Mouse (Mus musculus) brown adipose tissue, adult 24 weeks (tissue): Measurements from ENCODE around the gene Acat3. TPM values are rescaled to one million over a fixed set of nuclear protein-coding genes. Genes with fewer than 3 reads are reported as not detected.
A peak's percentile ranks its signal among the peaks of the same experiment; 100 is the strongest.
"Not testable (repeated sequence)": the region's sequence is repeated elsewhere in the genome, so short reads cannot be mapped to it uniquely, and the experiment has no call there.

Experiments
- H3K27ac ChIP-seq: fragments of 200-500 bp; replicated peaks from 2 replicates; pipeline ENCODE4 v1.5.1; 2012; ENCODE audit warnings: low read depth, mild to moderate bottlenecking, low read length
- H3K4me1 ChIP-seq: fragments of 200-500 bp; 2 replicates; pipeline ENCODE4 v1.6.1; 2012; ENCODE audit warnings: low read length, mixed read lengths; ENCODE audit not compliant: control insufficient read depth, insufficient read depth, insufficient read length
- H3K4me3 ChIP-seq: fragments of 200-500 bp; 2 replicates; pipeline ENCODE4 v1.5.1; 2012; ENCODE audit warnings: low read depth, mild to moderate bottlenecking, low read length, moderate library complexity; ENCODE audit not compliant: insufficient read depth
- polyA plus RNA-seq: library from polyadenylated mRNA; stranded (reverse); fragments of >200 nt; gene quantifications from 2 replicates; pipeline ENCODE4 v1.2.4, GENCODE M21; 2012; ENCODE audit not compliant: missing spikeins, insufficient read depth, insufficient read length

The Acat3 gene
- 1.9 TPM in 1 of 2 replicates, not detected in the other for polyA plus RNA-seq

DNA sequence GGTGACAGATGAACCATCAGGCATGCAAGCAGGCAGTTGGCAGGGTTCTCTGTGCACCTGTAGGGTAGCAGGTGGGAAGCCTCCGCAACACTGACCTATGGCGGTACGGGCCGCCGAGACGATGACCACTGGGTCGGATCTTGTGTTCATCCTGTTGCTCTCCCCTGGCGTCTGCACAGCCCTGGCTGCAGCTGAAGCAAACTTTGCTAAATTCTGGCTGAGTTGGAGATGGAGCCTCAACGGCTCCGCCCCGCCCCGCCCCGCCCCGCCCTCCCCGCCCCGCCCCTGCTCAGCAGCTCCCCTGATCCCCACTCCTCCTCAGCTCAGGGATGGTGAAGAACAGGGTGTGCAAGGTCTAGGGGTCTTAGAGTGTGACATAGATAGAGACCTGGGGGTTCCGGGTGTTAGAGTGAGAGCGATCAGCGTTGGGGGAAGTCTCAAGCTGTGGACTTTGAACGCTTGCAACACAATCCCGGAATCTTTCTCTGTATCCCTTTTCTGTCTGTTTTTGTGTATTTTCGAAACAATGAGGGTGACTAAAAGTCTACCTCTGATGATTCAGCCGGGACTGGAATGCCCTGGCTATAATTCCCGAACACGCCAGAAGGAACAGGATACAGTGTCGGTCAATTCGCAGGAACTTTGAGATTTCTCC lies at the start of gene Acat3:
Gene Acat3, minus strand, starts transcription at position 450 of the 655 bp plus-strand sequence.
- H3K4me1 ChIP-seq, result no peaks in the 10 kb centered on the region
- H3K4me3 ChIP-seq, result peak within 1 kb of the TSS; percentile 54
- H3K27ac ChIP-seq, result no peak within 1 kb of the TSS

DNA sequence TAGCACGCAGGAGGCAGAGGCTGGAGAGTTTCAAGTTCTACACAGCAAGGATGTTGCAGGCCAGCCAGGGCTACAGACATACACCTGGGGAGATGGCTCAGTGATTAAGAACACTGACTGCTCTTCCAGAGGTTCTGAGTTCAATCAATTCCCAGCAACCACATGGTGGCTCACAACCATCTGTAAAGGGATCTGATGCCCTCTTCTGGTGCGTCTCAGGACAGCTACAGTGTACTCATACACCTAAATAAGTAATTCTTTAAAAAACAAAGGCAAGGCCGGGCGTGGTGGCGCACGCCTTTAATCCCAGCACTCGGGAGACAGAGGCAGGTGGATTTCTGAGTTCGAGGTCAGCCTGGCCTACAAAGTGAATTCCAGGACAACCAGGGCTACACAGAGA lies 47.7 kb upstream of the Acat3 start:
- not testable (repeated sequence) for H3K27ac ChIP-seq, H3K4me1 ChIP-seq, H3K4me3 ChIP-seq

DNA sequence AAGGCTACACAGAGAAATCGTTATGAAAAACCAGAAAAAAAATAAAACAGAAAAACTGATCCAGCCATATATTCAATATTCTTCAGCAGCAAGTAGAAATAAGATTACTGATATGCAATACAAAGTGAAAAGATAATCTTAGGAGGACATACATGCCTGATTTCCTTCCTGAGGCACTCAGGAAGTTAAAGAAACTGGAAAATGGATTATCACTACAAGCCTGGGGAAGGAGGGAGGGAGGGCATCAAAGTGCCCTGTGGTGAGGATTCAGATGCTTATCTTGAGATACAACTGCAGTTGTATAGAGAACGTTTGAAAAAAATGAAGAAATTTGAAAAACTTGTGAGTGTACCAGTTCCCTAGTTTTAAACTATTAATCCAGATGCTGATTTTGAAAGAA lies 43.6 kb upstream of the Acat3 start:
- Histone ChIP-seq H3K27ac (no peak overlapping the region), H3K4me1 (peaks cover 3% of the 10 kb centered on the region), H3K4me3 (no peak overlapping the region)

DNA sequence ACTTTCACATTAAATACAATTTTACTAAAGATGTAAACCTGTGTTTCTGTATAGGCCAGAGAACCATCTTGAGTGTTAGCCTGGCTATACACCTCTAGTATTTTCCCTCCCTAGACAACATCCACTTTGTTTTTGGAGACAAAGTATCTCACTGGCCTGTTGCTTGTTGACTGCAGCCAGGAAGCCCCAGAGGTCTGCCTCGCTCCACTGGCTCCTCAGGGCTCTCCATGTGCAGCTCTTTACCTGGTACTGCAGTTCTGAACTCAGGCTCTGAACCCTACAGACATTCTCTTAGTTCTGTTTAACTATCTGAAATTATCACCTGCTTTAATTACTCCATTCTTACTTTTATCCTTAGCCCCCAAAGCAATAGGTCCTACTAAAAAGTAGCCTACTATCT lies 38.1 kb upstream of the Acat3 start:
- Histone ChIP-seq H3K4me3 (no peak overlapping the region), H3K4me1 (no peaks in the 10 kb centered on the region), H3K27ac (no peak overlapping the region)

DNA sequence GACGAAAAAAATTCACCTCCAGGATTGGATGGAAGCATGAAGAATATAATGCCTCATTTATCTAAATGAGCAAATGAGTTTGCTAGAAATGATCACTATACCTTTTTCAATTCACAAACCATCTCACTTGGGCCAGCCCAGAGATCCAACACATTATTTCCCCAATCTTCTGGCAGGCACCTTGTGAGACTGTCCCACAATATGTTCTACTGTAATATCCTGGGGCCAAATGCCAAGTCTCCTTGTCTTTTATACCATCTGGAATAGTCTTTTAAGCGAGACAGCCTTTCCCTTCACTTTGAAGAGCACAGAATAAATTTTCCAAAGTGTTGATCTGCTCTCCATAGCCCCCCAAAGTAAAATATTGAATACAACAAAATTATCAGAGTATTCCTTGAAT lies 33.5 kb upstream of the Acat3 start:
- no peaks in the 10 kb centered on the region for H3K4me1 ChIP-seq
- H3K4me3 ChIP-seq, result no peak overlapping the region
- H3K27ac ChIP-seq, result no peak overlapping the region

DNA sequence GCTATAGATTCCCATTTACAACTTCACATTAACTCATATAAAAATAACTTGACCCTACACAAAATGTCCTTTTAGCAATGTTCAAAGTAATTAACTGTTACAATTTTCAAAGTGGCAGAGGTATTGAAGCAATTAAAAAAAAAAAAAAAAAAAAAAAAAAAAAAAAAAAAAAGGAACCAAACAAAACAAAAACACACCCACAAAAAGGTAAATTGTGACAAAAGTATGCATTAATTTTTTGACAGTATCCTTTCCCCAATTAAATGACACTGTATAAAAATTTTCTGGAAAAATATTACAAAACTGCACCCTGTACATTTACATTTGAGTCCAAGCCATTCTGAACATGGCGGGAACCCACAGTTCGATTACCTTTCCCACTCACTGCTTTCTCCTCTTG lies 26.8 kb upstream of the Acat3 start:
- no peak overlapping the region for H3K4me3 ChIP-seq
- H3K27ac ChIP-seq, result no peak overlapping the region
- H3K4me1 ChIP-seq, result no peaks in the 10 kb centered on the region

DNA sequence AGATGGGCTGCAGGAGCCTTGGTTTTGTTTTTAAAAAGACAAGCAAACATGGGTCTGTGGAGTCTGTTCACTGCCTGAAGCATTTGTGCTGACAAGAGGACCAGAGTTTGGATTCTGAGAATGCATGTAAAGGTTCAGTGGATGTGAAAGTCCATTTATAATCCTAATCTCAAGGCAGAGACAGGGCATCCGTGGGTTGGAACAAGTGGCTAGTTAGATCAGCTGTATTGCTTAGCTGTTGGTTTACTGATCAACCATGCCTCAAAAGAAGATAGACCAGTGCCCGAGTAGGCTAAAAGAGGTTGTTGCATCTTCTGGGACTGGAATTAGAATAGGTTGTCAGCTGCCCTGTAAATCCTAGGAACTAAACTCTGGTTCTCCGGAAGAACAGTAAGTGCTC lies 23.1 kb upstream of the Acat3 start:
- Histone ChIP-seq H3K4me1 (peaks cover 4% of the 10 kb centered on the region; the same call in 1 of the 2 replicates), H3K27ac (no peak overlapping the region), H3K4me3 (no peak overlapping the region)

DNA sequence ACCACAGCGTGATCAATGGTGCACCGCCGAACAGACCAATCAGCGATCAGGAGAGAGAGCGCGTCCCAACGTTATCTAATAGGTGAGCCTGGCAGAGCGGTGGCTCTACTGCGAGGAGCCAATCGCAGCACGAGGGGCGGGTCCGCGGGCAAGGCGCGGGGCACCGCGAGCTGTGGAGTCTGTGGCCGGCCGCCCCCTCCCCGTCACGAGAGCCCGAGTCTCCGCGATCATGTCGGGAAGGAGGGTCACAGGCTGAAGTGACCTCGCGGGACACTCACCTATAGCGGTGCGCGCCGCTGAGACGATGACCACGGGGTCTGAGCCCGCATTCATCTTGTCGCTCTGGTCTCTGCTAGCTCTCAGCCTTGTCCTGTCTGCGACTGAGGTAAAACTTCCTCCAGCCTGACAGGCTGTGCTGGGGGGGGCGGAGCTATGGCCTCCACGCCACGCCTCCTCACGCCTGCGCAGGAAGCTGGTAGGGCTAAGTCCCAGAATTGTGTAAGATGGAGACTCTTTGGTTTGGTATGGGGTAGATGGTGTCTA lies 20.0 kb upstream of the Acat3 start, which contains the start of gene Acat2:
Gene Acat2, minus strand, starts transcription at position 417 of the 543 bp plus-strand sequence.
- peaks cover 4% of the 10 kb centered on the region; the same call in 1 of the 2 replicates for H3K4me1 ChIP-seq
- peak within 1 kb of the TSS; percentile 87 for H3K4me3 ChIP-seq
- H3K27ac ChIP-seq, result peak within 1 kb of the TSS; percentile 41

DNA sequence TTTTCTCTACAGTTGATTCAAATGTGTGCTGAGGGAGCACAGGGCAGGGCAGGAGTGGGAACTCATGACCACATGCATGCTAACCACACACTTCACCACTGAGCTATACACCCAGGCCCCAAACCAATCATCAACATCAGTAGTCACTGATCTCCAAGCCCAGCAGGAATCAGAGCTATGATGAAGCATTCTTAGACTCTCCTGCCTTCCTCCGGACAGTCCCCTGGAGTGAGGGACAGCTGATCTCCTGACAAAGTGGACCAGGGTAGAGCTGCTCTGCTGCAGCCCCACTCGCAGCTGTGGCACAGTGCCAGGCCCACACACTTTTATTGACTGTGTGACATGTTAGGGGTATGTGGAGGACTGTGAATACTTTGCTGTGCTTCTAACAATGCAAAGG lies 19.0 kb upstream of the Acat3 start:
- H3K4me1 ChIP-seq, H3K27ac ChIP-seq, H3K4me3 ChIP-seq: not testable (repeated sequence)

DNA sequence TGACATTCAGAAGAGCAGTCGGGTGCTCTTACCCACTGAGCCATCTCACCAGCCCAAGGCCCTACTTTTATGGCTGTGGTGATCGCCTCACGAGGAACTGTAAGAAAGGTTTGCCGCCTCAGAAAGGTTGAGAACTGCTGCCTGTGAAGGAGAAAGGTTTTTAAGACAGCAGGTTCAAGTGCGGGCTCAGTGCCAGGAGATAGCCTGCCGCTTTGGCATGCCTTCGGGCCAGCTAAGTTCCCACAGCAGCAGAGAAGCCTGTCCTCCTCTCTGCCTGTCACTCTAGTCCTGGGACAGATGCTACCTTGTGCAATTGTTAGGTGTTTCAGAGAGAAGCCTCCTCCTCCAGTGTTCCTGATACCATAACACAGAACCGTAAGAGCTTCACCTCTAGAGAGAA lies 16.3 kb upstream of the Acat3 start:
- Histone ChIP-seq H3K4me3 (no peak overlapping the region), H3K27ac (peak overlapping the region; percentile 80), H3K4me1 (peaks cover 4% of the 10 kb centered on the region; the same call in 1 of the 2 replicates)

DNA sequence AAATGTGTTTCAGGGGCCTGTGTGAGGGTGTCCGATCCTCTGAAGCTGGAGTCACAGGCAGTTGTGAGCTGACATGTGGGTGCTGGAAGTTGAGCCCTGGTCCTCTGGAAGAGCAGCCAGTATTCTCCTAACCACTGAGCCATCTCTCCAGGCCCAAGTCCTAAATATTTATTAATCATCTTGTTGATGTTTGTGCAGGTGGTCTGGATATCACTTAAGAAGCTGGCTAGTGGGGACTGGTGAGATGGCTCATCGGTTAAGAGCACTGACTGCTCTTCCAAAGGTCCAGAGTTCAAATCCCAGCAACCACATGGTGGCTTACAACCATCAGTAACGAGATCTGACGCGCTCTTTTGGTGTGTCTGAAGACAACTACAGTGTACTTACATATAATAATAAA lies 9.3 kb upstream of the Acat3 start:
- no peak overlapping the region for H3K27ac ChIP-seq
- no peak overlapping the region for H3K4me3 ChIP-seq
- H3K4me1 ChIP-seq, result no peaks in the 10 kb centered on the region

DNA sequence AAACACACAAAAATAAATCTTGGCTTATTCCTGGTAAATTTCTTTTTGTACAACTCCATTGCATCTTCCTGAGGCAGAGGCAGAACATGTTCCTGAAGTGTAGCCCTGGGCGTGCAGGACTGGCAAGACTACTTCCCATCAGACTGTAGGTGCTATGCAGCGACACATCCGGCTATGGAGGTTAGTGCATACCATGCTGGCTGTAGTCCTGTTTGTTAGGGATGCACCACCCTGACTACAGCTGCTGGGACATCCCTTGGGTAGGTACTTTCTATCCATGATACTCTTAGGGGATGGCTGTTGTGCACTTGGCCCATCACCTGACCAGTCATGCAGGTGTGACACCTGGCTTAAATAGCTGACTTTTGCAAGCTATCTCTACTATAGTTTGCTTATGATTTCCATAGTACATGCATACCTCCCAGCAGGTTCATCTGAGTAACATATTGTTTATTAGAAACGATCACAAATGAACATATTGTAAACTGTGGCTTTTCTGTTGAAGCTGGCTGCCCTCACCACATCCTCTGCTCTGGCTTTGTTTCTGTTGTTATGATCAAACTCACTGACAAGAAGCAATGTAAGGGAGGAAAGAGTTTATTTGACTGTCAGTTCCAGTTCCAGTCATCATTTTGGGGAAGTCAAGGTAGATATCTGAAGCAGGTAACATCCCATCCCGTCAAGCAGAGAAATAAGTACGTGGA lies 2.2 kb upstream of the Acat3 start:
- no peaks in the 10 kb centered on the region for H3K4me1 ChIP-seq
- no peak overlapping the region for H3K4me3 ChIP-seq
- no peak overlapping the region for H3K27ac ChIP-seq

DNA sequence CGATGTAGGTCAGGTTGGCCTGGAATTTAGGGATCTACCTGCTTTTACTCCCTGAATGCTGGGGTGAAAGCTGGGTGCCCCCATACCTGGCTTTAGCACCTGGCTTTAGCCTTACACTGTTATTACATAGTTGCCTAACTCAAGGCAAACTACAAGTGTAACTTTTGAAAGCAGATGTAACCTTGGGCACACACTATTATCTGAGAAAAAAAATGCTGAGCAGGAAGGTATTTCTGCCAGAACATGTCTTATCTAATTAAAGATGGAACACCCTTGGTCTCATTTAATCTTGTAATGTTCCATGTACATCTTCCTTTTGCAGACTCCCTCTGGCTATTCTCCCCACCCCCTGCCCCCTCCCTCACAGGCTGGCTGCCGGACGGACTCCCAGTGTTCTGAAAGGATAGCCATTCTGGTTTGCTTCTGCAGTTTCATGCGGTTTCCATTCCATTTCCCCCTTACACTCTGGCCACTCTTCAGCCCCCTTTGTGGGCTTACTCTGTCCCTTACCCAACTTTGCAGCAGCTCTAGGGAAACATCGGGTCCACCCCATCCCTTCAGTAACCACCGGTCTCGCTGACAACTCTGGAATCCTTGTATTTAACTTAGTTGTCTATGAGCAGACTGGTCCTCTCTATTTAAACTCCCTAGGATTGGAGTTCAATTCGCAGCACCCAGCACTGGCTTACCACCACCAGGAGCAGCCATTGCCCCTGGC lies 1.3 kb upstream of the Acat3 start:
- no peak overlapping the region for H3K4me3 ChIP-seq
- H3K4me1 ChIP-seq, result no peaks in the 10 kb centered on the region
- no peak overlapping the region for H3K27ac ChIP-seq

DNA sequence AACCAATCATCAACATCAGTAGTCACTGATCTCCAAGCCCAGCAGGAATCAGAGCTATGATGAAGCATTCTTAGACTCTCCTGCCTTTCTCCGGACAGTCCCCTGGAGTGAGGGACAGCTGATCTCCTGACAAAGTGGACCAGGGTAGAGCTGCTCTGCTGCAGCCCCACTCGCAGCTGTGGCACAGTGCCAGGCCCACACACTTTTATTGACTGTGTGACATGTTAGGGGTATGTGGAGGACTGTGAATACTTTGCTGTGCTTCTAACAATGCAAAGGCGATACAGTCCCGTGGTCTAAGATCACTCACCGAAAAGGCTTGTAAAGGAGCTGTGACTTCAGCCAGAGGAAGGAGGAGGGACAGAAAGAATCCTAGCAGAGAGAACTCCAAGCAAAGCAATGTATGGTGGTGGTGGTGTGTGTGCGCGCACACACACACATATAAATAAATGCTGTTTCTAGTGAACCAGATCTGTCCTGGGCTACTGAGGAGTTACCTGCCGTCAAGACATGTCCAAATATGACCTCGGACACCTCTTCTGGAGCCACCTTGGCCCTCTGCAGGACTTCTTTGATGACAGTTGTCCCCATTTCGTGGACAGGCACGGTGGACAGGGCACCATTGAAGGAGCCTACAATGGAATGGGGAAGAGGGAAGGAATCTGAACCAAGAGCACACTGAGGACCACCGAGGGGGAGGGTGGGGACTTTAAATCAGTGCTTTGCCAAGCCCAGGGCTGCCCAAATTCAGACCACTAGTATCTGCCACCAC lies 837 bp downstream of the Acat3 start:
- H3K27ac ChIP-seq, H3K4me1 ChIP-seq: not testable (repeated sequence)
- H3K4me3 ChIP-seq, result peak overlapping the region; percentile 25; the same call in 1 of the 2 replicates

DNA sequence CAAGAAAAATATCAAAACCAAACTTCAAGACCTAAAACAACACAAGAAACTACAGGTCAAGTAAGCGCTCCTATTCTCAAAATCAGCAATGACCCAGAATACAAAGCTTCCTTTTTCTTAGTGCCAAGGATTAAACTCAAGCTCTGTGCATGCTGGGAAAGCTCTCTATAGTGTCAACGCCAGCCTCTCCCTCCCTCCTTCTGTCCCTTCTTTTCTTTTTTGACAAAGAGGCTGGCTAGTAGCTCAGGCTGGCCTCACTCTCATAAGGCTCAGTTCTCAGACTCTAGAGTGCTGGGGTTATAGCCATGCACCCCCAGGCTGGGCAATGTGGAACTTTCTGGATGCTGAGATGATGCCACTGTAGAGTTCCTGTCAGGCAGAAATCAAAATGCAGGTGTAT lies 2.3 kb downstream of the Acat3 start:
- Histone ChIP-seq H3K27ac (no peak overlapping the region), H3K4me3 (no peak overlapping the region), H3K4me1 (no peaks in the 10 kb centered on the region)
